Mouse (Mus musculus) WW6 (cell line): Measurements from ENCODE around the gene Suclg1.

Source experiments
- DNase-seq: peaks from one replicate; pipeline ENCODE4 v3.0.0-alpha.2; 2013; ENCODE audit warnings: low read depth, low spot score

Suclg1 gene

DNA sequence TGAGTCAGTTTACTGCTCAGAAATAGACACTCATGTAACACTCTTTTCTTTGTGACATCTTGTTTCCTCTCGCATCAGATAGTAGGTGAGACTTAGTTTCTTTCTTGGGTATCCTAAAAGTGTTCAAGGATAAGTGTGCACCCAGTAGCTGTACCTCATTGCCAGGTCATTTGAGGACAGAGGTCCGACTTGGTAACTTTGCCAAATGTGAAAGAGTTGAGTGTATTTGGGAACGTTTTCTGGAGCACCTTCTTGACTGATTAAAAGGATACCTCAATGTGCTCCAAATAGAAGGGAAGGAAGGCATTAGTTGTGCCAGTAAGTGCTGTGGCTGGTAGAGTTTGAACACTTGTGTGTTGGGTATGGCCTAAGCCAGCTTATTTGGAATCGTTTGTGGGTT lies 1.7 kb downstream of the Suclg1 start:
- DNase-seq = no peak

DNA sequence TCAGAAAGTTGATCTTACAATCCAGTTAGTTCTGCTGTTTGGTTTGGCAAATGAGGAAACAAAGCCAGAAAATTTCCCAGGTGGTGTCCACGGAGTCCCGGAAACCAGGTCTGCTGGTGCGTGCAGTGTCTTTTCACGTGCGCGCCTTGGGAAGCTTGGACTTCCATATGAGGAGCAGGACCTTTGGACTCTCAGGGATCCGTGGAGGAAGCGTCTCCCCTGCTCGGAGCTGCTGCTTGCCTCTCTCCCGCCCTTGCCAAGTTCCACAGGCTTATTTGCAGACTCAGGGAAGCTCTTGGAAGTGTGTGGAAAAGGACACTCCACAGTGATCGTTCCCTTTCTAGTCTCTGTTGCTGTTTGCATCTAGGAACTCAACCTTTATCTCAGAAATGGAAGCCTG lies 3.2 kb downstream of the Suclg1 start:
- no peak for DNase-seq

DNA sequence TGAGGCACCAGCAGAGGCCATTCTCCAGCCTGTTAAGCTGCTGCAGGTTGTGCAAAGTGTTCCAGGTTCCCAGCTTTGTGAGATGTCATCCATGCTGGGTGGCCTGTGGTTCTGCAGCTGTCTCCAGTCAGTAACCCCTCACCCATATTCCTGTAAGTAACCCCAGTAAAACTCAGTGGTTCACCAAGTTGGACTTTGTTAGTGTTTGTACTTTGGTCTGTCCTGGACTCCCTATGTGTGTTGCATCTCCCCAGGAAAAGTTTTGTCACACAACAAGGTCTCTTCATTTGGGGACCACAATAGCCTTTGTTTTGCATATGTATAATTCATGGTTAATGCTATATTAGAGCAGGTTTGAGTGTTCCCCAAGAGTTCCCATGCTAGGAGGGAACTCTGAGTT lies 4.2 kb downstream of the Suclg1 start:
- no peak for DNase-seq

DNA sequence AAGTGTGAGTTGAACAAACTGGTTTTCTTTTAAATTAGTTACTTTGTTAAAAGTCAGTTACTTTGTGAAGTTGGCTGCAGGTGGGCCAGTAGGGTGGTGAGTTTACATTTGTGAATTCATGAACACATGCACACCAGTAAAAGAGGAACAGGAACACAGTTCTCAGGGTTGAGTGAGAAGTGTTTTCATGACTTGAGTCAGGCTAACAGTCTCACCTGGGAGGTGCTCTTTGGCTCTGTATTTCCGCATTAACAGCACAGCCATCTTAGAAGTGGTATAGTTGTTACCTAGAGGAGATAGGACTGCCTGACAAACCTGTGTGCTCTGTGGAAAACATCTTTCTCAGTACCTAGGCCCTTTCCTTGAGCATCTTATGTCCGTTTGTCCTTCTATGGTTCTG lies 4.8 kb downstream of the Suclg1 start:
- DNase-seq = no peak

DNA sequence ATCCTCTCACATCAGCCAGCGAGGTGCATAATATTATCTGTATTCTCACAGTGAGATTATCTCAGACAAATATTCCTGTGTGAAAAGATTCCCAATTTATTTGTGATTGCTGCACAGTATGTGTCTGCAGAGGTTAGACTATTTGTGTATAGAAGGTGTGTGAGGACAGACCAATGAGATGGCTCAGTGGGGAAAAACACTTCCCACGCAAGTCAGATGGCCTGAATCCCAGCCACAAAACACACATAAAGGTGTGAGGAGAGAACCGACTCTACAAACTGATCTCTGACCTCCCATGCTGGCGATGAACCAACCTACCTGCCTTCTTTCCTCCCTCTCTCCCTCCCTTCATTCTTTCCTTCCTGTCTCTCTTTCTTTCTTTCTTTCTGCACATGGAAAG lies 5.4 kb downstream of the Suclg1 start:
- DNase-seq = no peak

DNA sequence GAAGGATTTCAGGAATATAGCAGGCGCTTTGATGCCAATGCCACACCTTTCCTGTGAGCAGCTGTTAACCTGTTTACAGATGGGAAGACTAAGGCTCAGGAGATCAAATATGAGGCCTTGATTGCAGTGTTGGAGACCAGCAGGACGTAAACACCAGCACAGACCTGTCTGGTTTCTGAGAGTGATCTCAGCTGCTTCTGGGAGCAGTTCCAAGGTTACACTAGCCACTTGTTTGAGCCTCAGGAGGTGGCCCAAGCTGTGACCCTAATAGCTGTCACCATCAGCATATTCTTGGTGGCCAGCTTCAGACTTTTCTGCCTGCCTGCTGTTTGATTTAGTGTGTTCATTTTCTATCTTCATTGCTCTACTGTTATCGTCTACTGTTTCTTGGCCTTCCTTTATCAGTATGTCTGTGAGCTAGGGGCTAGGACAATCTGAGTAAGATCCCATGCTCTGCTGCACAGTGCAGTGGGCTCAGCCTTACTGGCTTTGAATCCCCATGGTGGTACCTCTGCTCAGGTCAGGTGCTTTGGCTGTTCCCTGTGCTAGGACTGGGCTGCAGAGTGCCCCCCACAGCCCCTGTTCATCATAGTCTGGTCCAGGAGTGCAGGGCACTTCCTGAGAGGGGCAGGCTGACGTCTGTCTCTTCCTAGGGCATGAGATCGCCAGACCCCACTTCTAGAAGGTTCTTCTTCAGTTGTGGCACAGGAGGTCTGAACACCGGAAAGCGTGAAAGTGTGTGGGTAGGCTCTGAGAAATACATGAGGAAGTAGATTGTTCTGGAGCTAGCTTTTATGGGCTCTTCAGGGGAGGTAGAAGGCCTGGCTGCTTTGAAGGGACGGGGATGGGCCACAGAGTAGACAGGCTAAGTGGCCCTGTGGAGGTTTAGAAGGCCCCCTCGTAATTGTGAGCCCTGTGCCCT lies 6.4 kb downstream of the Suclg1 start:
- no peak for DNase-seq

DNA sequence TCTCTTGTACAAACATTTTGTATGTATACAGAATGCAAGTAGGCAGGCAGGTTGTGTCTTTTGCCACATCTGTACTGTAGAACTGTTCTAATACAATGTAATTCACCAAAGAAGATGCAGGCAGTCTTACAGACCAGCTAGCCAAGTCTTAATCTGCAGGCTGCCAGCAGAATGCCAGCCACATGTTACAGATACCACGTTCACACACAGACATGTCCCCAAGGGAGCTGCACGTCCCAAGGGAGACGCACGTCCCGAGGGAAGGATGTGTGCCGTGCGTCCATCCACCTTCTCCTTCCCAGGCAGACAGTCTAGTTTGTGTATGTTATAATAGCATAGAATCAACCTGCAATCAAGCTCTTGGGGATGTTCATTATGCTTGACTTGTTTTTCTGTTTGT lies 8.9 kb downstream of the Suclg1 start:
- no peak for DNase-seq

DNA sequence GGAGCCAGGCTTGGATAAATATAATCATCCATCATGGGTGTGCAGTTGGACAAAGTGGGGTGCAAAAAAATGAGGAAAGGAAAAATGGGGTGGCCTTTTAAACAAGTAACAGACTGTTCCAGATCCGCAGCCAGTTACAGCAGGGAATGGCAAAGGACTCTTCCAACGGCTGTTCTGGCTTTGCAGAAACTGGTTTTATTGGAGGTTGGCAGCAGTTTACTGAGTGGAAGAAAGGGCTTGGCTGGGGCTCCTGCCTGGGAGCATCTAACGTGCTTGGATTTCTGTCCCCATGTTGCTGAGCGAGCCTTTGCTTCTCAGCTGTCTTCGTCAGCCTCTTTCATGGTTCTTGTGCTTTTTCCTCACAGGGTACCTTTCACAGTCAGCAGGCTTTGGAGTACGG lies 11.9 kb downstream of the Suclg1 start:
- no peak for DNase-seq

DNA sequence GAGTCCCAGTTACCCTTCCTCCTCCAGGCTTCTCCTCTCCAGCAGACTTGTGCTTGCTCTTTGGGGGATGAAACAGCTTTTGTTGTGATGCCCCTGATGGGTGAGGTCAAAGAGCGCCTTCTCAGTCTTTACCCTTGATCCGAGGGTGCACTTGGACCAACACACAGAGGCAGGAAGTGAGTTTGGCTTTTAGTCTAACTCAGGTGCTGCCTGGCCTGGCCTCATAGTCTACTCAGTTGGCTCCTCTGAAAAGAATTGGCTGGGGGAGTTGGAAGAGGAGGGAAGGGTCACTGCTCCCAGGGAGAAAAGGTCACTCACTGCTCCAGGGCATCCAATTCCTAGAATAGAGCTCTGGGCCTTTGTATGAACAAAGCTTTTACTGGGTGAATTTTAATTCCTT lies 16.6 kb downstream of the Suclg1 start:
- DNase-seq = no peak

DNA sequence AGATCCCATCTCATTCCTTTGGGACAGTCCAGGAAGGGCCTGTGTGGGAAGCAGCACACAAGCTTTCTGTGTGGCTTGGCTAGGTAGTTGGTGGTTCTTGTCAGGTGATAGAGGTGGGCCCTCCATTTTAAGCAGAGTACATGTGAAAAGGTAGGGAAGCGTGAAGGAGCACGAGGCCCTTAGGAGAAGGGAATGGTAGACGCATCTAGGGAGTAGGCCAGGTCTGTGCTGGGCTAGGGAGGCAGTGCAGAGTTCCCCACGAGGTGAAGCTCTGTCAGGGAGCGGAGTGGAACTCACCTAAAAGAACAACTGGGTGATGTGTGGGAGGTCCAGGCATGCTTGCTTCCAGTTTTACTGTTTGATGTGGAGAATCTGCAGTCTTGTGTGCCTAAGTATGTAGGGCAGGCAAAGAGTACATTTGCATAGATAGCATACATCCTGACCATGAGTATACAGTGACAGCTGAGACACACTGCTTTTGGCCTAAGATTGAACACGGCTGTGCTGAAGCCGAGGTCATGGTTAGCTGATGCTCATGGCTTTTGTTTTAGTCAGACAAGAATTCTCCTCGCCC lies 19.6 kb downstream of the Suclg1 start:
- DNase-seq = no peak

DNA sequence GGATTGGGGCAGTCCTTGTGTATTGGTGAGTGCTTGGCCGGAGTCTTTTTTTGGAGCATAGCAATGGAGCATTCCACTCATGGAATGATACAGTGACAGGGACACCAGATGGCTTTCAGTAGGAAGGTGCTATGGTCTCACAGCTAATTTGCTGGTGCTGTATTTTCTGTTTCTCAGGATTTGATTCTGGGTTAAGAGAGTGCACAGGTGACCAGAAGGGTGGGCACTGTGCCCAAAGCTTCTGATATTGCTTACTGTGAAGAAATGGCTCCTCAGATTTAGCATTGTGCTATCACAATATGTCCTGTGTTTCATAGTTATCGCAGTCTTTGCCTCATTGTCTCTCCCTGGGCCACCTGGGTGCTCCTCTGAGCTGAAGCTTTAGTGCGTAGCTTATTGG lies 21.2 kb downstream of the Suclg1 start:
- DNase-seq = no peak

DNA sequence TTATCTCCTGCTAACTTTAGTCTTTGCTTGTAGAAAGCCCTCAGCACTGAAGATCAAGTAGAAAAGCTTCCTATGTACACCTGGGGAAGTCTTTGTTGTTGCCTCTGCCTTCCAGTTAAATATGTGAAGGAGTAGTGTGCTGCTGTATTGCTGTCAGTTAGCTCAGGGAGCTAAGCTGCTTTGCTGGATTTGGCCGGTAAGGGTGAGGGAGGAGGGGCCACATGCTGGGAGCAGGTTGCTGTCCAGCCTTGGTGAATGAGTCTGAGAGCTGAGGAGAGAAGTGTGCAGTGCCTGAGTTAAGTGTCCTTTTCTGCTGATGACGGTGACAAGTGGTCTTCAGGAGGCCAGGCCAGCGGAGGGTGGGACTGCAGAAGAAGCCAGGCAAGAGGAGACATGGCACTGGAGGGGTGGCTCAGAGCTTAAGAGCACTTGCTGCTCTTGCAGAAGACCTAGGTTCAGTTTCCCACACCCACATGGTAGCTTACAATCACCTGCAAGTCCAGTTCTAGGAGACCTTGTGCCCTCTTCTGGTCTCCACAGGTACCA lies 23.4 kb downstream of the Suclg1 start:
- no peak for DNase-seq

DNA sequence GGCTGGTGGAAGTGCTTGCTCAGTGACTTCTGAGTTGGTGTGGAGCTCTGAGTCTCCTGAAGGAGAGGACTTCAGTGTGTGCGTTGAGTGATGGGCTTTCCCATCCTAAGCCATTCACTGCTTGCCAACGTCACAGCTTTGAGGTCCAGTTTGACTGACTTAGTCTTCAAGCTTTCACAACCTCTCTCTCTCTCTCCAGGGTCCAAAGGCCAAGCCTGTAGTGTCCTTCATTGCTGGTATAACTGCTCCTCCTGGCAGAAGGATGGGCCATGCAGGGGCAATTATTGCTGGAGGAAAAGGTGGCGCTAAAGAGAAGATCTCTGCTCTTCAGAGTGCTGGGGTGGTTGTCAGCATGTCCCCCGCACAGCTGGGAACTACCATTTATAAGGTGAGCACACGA lies 26.8 kb downstream of the Suclg1 start:
- no peak for DNase-seq

DNA sequence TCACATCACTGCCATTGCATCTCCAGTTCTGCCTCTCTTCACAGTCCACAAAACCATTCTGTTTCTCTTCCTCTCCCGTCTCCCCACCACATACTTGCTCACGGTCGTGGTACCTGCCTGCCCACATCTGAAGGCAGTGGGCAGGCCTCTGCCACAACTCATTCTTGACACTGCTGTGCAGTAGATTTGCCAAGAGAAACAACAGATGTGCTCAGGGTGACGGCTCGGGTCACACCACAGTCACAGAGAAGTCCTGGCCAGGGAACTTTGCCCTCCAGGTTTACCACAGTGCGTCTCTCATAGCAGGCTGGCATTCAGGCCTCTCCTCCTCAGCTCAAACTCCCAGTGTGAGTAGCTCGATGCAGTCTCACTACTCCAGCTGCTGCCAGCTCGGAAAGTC lies 31.5 kb downstream of the Suclg1 start:
- DNase-seq = no peak

DNA sequence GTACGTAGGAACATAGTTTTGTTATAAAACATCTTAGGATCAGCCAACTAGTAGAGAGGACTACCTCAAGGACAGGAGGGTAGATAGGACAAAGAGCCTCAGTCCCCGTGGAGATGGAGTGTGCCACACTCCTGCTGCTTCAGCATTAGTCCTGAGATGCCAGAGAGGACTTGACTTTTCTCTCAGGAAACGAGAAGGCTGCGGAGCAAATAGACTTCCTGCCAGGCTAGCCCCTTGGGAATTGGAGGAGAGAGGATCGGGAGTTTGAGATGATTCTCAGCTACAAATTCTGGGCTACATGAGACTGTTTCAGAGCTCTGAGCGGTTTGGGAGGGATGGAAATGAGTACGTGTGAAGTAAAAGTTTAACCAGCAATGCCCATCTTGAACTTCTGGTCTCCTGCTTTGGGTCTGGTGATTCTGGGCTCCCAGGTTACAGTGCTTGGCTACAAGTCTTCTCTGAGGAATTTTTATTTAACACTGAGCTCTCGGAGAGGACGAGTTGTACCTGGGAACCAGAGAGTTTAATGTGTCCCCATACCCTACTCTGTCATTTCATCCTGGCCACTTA lies 32.4 kb downstream of the Suclg1 start:
- no peak for DNase-seq

DNA sequence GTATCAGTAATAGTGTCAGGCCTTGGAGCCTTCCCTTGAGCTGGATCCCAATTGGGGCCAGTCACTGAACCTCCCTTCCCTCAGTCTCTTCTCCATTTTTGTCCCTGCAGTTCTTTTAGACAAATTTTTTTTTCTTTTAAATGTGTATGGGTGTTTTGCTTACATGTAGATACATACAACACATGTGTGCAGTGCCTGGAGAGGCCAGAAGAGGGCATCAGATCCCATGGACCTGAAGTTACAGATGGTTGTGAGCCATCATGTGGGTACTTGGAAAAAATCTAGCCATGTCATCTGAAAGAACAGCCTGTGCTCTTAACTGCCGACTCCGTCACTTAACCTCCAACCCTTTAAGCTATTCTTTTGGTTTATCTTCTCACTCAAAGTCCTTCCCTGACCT lies 38.1 kb downstream of the Suclg1 start:
- no peak for DNase-seq

DNA sequence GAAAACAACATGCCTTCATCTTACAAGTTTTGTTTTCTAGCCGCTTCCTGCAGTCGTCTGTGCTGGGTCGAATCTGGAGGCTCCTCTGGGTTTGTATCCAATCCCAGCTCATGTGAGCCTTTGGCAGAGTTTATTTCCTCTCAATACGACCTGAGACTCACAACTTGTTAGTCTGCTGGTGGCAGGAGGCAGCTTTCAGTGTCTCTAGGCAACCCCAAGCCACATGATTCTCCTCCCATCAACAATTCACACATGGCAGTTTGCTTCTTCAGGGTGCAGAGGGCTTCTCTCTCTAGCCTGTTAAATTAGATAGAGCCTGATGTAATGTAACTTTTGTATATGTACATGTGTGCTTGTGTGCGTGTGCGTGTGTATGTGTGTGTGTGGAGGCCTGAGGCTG lies 58.7 kb downstream of the Suclg1 start:
- DNase-seq = no peak

DNA sequence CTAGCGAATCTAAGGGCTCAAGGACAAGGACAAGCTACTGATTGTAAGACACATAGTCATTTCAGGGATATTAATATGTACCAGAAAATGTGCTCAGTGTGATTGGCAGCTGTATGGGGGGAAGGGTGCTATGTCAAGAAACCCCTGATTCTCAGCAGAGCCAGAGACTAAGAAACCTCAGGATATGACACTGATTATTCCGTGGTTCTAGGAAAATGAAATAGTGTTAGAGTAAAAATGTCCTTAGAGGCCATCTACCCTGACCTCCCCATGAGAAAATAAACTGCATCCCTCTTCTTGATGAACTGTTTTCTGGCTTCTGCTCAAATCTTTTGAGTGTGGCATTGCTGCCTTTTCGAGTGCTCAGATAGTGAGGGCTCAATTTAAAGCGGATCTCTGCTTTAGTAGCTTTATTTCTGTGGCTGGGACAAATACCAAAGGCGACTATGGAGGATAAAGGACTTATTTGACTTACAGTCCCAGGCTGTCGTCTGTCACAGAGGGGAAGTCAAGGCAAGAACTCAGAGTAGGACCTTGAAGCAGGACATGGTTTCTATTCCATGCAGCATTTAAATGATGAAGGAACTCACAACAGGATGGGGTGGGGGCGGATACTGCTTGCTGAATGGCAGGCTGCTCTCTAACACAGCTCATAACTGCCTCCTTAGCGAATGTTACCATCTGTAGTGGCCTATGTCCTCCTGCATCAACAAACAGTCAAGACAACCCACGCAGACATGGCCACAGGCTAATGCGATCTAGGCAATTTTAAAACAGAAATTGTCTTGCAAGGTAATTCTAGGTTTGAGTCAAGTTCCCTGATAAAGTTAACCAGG lies 60.7 kb downstream of the Suclg1 start:
- DNase-seq = no peak

DNA sequence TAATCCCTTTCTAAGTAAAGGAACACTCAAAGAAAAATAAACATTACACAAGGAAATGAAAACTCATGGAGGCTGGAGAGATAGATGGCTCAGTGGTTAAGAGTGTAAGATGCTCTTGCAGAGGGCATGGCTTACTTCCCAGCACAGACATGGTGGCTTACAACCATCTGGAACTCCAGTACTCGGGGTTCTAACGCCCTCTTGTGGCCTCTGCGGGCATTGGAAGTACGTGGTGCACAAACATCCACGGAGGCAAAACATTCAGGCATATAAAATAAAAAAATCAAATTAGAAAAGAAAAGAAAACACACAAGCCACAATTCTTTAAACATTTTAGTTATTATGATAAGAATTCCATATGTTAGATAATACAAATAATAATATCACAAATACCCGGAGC lies 63.2 kb downstream of the Suclg1 start:
- no peak for DNase-seq

DNA sequence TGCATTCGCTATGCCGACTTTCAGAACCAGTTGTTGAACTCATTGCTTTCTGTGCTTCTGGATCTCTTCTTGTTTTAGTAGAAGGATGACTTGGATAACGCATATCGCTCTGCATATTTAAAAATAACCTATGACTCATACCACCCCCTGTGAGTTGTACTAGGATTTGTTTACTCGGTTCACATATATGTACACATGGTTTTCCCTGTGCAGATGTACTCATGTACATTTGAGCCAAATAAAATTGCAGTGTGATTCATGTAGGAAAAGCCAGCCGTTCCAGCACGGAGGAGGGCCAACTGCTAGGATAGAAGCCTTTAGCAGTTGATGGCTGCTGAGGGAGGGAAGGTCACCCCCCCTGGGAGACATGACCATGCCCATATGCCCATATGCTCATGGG lies 63.6 kb downstream of the Suclg1 start:
- DNase-seq = no peak

DNA sequence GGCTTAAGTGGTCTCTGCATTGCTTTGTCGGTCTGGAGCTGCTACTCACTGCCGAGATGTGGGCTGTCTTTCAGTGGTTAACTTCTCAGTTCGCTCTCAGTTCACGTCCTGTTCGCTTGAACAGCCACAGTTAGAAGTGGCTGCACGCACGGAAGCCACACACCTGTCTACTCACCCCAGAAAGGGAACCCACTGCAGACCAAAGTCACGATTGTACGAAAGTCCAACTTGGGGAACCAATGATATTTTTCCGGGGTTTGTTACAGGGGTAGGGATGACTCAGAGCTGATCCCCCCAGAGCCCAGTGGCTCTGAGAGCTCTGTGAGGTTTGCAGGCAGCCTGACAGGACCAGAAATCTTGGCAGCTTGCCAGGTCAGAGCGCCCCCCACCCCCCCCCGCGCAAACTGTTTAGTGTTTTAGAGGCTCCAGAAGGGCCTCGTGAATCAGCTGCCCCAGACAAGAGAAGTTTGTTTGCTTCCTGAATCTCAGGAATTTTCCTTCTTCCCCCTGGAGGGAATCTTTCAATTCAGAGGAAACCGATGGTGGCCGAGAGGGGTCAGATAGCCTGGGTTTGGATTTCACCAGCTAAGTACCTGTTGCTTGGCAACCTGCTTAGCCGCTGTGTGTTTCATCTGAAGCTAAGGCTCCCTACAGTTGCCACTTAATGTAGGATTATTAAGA lies 66.9 kb downstream of the Suclg1 start:
- DNase-seq = peak; percentile 54
